Mouse (Mus musculus): ENCODE data around the gene Ptrh1. TPM values are rescaled to one million over a fixed set of nuclear protein-coding genes. Genes with fewer than 3 reads are reported as not detected.

Ptrh1 gene
- polyA plus RNA-seq, 2 experiments = 1.7 to 1.9 TPM

DNA sequence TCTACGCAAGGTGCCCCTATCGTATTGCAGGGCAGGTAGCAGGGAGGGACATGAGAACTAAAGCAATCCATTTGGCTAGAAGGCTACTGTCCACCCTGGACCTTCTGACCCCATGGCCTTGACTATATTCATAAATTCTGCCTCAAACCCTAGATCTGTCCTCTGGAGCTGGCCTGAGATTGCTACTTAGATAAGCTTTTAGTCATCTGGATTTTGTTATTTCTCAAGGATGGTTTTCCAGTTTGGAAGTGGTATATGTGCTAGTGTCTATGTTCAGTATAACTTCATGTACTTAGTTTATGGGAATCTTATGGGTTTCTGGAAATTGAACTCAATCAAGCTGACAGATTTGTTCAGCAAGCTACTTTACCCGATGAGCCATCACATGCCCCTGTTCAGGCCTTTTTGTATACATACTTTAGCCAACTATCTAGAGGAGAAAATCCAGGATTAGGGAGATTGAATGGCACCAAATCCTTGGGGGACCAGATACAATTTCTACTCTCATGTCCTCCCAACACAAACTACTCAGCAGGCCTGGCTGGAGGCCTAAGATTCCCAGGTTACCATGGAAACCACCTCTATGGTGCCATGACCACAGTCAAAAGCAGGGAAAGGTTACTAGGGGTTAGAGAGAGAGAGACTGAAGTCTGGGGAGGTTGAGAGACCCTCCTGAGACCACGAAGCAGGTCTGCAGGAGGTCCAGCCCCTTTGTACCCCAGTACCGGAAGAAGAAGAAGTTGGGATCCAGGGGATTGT, 6.1 kb upstream of the Ptrh1 start:
- Histone ChIP-seq H3K4me2 (ENCODE audit: low read depth) (no peak overlapping the region), H3K27ac (no peak overlapping the region), H3K27me3 (ENCODE audit: control insufficient read depth, insufficient read depth, low read length) (no peaks in the 10 kb centered on the region), H3K4me3 (ENCODE audit: insufficient read depth in 1 of 2, low read depth in 2 of 2, low read length in 2 of 2) (no peak overlapping the region), H3K36me3 (replicated peaks; ENCODE audit: control insufficient read depth, insufficient read depth, low read depth) (no peaks in the 10 kb centered on the region), H3K9ac (replicated peaks) (no peak overlapping the region), H3K9me3 (ENCODE audit: control insufficient read depth, low read length) (no peaks in the 10 kb centered on the region), H3K4me1 (replicated peaks; ENCODE audit: control insufficient read depth in 2 of 2, insufficient read depth in 2 of 2, low read length in 1 of 2) (peaks cover 0 to 11% of the 10 kb centered on the region in 2 experiments; a peak in 3 of 4 replicates)
- no peak for TF ChIP-seq CTCF (IDR thresholded peaks at IDR 0.05; ENCODE audit: low read depth)
- TF ChIP-seq EP300 (IDR thresholded peaks at IDR 0.05; ENCODE audit: low read depth) = no peak
- no peak for DNase-seq (ENCODE audit: low read depth in 3 of 3, low spot score in 3 of 3)
- ATAC-seq (ENCODE audit: insufficient read depth) = no peak
- 70% methylated on average over 5 of the region's 5 CpGs for WGBS (ENCODE audit: insufficient replicate concordance)

DNA sequence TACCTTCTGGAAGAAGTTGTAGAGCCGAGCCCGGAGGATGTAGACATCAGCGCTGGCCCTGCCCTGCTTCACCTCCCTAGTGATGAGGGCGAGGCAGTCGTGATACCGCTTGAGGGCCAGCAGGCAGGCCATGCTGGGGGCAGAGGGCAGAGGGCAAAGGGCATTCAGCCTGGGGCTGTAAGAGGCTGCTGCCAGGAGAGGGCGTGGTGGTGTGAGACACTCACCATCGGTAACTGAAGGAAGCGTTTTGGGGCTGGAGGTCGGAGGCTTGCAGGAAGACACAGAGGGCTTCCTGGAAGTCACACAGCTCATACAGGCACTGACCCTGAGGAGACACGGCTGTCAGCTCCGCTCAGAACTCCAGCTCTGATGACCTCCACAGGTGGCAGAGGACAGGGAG, 3.7 kb upstream of the Ptrh1 start:
- Histone ChIP-seq H3K4me1 (replicated peaks; ENCODE audit: control insufficient read depth in 2 of 2, insufficient read depth in 2 of 2, low read length in 1 of 2) (peaks cover 2 to 15% of the 10 kb centered on the region in 2 experiments; a peak in 3 of 4 replicates), H3K4me2 (ENCODE audit: low read depth) (no peak overlapping the region), H3K27me3 (ENCODE audit: control insufficient read depth, insufficient read depth, low read length) (no peaks in the 10 kb centered on the region), H3K36me3 (replicated peaks; ENCODE audit: control insufficient read depth, insufficient read depth, low read depth) (no peaks in the 10 kb centered on the region), H3K9ac (replicated peaks) (no peak overlapping the region), H3K27ac (no peak overlapping the region), H3K9me3 (ENCODE audit: control insufficient read depth, low read length) (no peaks in the 10 kb centered on the region), H3K4me3 (ENCODE audit: insufficient read depth in 1 of 2, low read depth in 2 of 2, low read length in 2 of 2) (no peak overlapping the region)
- ATAC-seq (ENCODE audit: insufficient read depth) = no peak
- TF ChIP-seq CTCF (IDR thresholded peaks at IDR 0.05; ENCODE audit: low read depth) (peak; percentile 50), EP300 (IDR thresholded peaks at IDR 0.05; ENCODE audit: low read depth) (no peak)
- no peak for DNase-seq (ENCODE audit: low read depth in 3 of 3, low spot score in 3 of 3)
- 22% methylated on average over 12 of the region's 12 CpGs for WGBS (ENCODE audit: insufficient replicate concordance)

DNA sequence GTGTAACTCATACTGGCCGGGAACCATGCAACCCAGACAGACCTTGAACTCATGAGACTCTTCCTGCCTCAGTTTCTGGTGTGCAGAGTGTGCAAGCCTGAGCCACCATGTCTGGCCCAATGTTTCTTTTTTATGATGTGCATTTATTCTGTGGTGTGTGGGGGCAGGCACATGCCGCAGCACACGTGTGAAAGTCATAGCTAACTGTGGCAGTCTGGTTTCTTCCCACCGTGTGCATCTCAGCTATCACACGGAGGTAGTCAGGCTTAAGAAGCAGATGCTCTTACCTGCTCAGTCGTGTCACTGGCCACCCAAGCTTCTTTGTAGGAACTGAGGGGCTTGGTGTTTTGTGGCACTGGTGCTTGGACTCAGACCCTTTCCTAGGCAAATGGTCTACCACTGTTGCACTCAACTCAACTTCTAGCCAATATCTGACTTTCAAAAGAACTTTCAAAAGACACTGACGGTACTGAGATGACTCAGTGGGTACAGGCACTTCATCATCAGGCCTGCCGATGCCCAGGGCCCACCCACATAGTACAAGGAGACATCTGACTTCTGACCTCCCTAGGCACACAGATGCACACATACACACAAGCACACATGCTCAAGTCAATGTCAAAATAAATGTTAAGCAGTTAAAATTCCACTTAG, 2.8 kb upstream of the Ptrh1 start:
- no peak for ATAC-seq (ENCODE audit: insufficient read depth)
- no peak for DNase-seq (ENCODE audit: low read depth in 3 of 3, low spot score in 3 of 3)
- peaks cover 2 to 15% of the 10 kb centered on the region in 2 experiments; a peak in 3 of 4 replicates for H3K4me1 ChIP-seq (replicated peaks; ENCODE audit: control insufficient read depth in 2 of 2, insufficient read depth in 2 of 2, low read length in 1 of 2)
- no peaks in the 10 kb centered on the region for H3K27me3 ChIP-seq (ENCODE audit: control insufficient read depth, insufficient read depth, low read length)
- no peak overlapping the region for H3K9ac ChIP-seq (replicated peaks)
- no peak for TF ChIP-seq EP300 (IDR thresholded peaks at IDR 0.05; ENCODE audit: low read depth)
- no peak for TF ChIP-seq CTCF (IDR thresholded peaks at IDR 0.05; ENCODE audit: low read depth)
- H3K9me3 ChIP-seq (ENCODE audit: control insufficient read depth, low read length) = no peaks in the 10 kb centered on the region
- H3K36me3 ChIP-seq (replicated peaks; ENCODE audit: control insufficient read depth, insufficient read depth, low read depth) = no peaks in the 10 kb centered on the region
- H3K4me3 ChIP-seq (ENCODE audit: insufficient read depth in 1 of 2, low read depth in 2 of 2, low read length in 2 of 2) = no peak overlapping the region
- 61% methylated on average over 8 of the region's 8 CpGs for WGBS (ENCODE audit: insufficient replicate concordance)
- H3K4me2 ChIP-seq (ENCODE audit: low read depth) = no peak overlapping the region
- no peak overlapping the region for H3K27ac ChIP-seq

DNA sequence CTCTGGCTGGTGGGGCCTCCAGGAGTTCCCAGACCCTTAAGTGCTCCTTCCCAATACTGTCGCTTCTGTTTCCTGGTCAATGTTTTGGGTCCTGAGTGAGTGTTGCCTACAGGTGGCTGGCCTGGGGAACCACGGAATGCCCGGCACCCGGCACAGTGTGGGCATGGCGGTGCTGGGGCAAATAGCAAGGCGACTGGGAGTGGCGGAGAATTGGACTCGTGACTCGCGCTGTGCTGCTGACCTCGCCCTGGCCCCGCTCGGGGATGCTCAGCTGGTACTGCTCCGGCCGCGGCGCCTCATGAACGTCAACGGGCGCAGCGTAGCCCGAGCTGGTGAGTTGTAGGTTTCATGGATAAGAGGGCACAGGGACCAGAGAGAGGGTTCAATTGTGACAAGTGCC, 606 bp downstream of the Ptrh1 start:
- H3K9me3 ChIP-seq (ENCODE audit: control insufficient read depth, low read length) = no peaks in the 10 kb centered on the region
- ATAC-seq (ENCODE audit: insufficient read depth) (no peak), DNase-seq (ENCODE audit: low read depth in 3 of 3, low spot score in 3 of 3) (no peak)
- H3K27me3 ChIP-seq (ENCODE audit: control insufficient read depth, insufficient read depth, low read length) = no peaks in the 10 kb centered on the region
- no peaks in the 10 kb centered on the region for H3K36me3 ChIP-seq (replicated peaks; ENCODE audit: control insufficient read depth, insufficient read depth, low read depth)
- WGBS (ENCODE audit: insufficient replicate concordance) = 35% methylated on average over 22 of the region's 22 CpGs
- no peak overlapping the region; the same call in 1 of the 2 replicates for H3K9ac ChIP-seq (replicated peaks)
- H3K4me2 ChIP-seq (ENCODE audit: low read depth) = peak overlapping the region; percentile 59
- peak overlapping the region; percentile 58 to 70 for H3K4me3 ChIP-seq (ENCODE audit: insufficient read depth in 1 of 2, low read depth in 2 of 2, low read length in 2 of 2)
- peaks cover 2 to 8% of the 10 kb centered on the region in 2 experiments; a peak in 3 of 4 replicates for H3K4me1 ChIP-seq (replicated peaks; ENCODE audit: control insufficient read depth in 2 of 2, insufficient read depth in 2 of 2, low read length in 1 of 2)
- no peak overlapping the region for H3K27ac ChIP-seq
- no peak for TF ChIP-seq EP300 (IDR thresholded peaks at IDR 0.05; ENCODE audit: low read depth)
- no peak for TF ChIP-seq CTCF (IDR thresholded peaks at IDR 0.05; ENCODE audit: low read depth)

DNA sequence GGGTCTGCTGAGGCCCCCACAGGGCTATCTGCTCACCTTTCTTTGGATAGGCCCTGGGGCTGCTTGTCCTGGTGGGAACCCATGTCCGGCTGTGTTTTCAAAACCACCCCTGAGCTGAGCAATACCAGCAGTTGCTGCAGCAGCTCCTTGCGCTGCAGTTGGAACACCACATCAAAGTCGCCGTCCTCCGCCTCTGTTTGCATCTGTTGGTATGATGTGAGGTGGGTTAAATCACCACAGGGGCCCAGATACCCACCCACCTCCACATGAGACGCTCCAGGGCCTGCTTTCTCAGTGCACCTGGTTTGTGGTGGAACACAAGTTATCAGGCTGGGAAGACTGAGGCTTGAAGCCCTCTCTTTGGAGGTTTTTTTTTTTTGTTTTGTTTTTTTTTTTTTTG, 2.5 kb downstream of the Ptrh1 start:
- Histone ChIP-seq H3K27ac (no peak overlapping the region), H3K4me2 (ENCODE audit: low read depth) (no peak overlapping the region), H3K27me3 (ENCODE audit: control insufficient read depth, insufficient read depth, low read length) (no peaks in the 10 kb centered on the region), H3K4me3 (ENCODE audit: insufficient read depth in 1 of 2, low read depth in 2 of 2, low read length in 2 of 2) (no peak overlapping the region), H3K4me1 (replicated peaks; ENCODE audit: control insufficient read depth in 2 of 2, insufficient read depth in 2 of 2, low read length in 1 of 2) (peaks cover 2 to 5% of the 10 kb centered on the region in 2 experiments; a peak in 3 of 4 replicates), H3K9me3 (ENCODE audit: control insufficient read depth, low read length) (no peaks in the 10 kb centered on the region), H3K9ac (replicated peaks) (no peak overlapping the region), H3K36me3 (replicated peaks; ENCODE audit: control insufficient read depth, insufficient read depth, low read depth) (no peaks in the 10 kb centered on the region)
- ATAC-seq (ENCODE audit: insufficient read depth) (no peak), DNase-seq (ENCODE audit: low read depth in 3 of 3, low spot score in 3 of 3) (no peak)
- TF ChIP-seq EP300 (IDR thresholded peaks at IDR 0.05; ENCODE audit: low read depth) (no peak), CTCF (IDR thresholded peaks at IDR 0.05; ENCODE audit: low read depth) (no peak)
- 76% methylated on average over 6 of the region's 6 CpGs for WGBS (ENCODE audit: insufficient replicate concordance)

Data from liver, embryonic 14.5 days (tissue).